Mouse (Mus musculus) liver, embryonic 14.5 days (tissue): ENCODE data around the gene Sec14l1. TPM values are rescaled to one million over a fixed set of nuclear protein-coding genes. Genes with fewer than 3 reads are reported as not detected.
A peak's percentile ranks its signal among the peaks of the same experiment; 100 is the strongest.
"Not testable (repeated sequence)": the region's sequence is repeated elsewhere in the genome, so short reads cannot be mapped to it uniquely, and the experiment has no call there.

ENCODE experiments used
- ATAC-seq: fragments of 200-750 bp; cut with Nextera tagmentation; 2 replicates; pipeline ENCODE4 v1.8.0; 2017; ENCODE audit warnings: moderate number of reproducible peaks, mild to moderate bottlenecking, moderate library complexity; ENCODE audit not compliant: insufficient read depth
- DNase-seq, 3 experiments: peaks; one replicate each; pipeline ENCODE4 v3.0.0-alpha.2; 2012 to 2013; ENCODE audit warnings: low read depth in 3 of 3, low spot score in 3 of 3
- H3K27ac ChIP-seq: fragments of 300-500 bp; sonication (generic); 2 replicates; pipeline ENCODE4 v1.5.1; 2014; ENCODE audit warnings: moderate library complexity, mild to moderate bottlenecking, control low read depth, inconsistent platforms
- H3K27me3 ChIP-seq: fragments of 300-500 bp; sonication (generic); 2 replicates; pipeline ENCODE4 v1.6.1; 2014; ENCODE audit warnings: mild to moderate bottlenecking, low read length, moderate library complexity; ENCODE audit not compliant: control insufficient read depth, insufficient read depth
- H3K36me3 ChIP-seq: fragments of 300-500 bp; sonication (generic); replicated peaks from 2 replicates; pipeline ENCODE4 v1.6.1; 2014; ENCODE audit warnings: low read depth; ENCODE audit not compliant: control insufficient read depth, insufficient read depth
- H3K4me1 ChIP-seq, 2 experiments: fragments of 200-500 bp in 1 of 2; fragments of 300-500 bp in 1 of 2; sonication (generic) in 1 of 2; replicated peaks; 2 replicates each; pipeline ENCODE4 v1.6.1; 2012 to 2014; ENCODE audit warnings: antibody characterized with exemption in 1 of 2, inconsistent platforms in 1 of 2, low read length in 1 of 2; ENCODE audit not compliant: control insufficient read depth in 2 of 2, insufficient read depth in 2 of 2
- H3K4me2 ChIP-seq: fragments of 300-500 bp; sonication (generic); 2 replicates; pipeline ENCODE4 v1.6.1; 2014; ENCODE audit warnings: low read depth, mild to moderate bottlenecking, control low read depth, moderate library complexity
- H3K4me3 ChIP-seq, 2 experiments: fragments of 200-500 bp in 1 of 2; fragments of 300-500 bp in 1 of 2; sonication (generic) in 1 of 2; 2 replicates each; pipeline ENCODE4 v1.5.1; 2012 to 2014; ENCODE audit warnings: low read depth in 2 of 2, low read length in 2 of 2, mild to moderate bottlenecking in 2 of 2, control low read depth in 1 of 2, inconsistent platforms in 1 of 2, moderate library complexity in 1 of 2; ENCODE audit not compliant: insufficient read depth in 1 of 2
- H3K9ac ChIP-seq: fragments of 300-500 bp; sonication (generic); replicated peaks from 2 replicates; pipeline ENCODE4 v1.6.1; 2014; ENCODE audit warnings: mild to moderate bottlenecking, control low read depth, moderate library complexity
- H3K9me3 ChIP-seq: fragments of 300-500 bp; sonication (generic); 2 replicates; pipeline ENCODE4 v1.6.1; 2016; ENCODE audit warnings: low read length, mixed read lengths; ENCODE audit not compliant: control insufficient read depth
- CTCF ChIP-seq: IDR thresholded peaks from 2 replicates; pipeline ENCODE4 v1.5.1; 2016; ENCODE audit warnings: antibody characterized with exemption, low read depth, control low read depth
- EP300 ChIP-seq: IDR thresholded peaks from 2 replicates; pipeline ENCODE4 v1.6.1; 2016; ENCODE audit warnings: antibody characterized with exemption, low read depth
- WGBS: fragments of 180-500 bp; shearing (Covaris S2); extraction: QIAGEN DNeasy Blood & Tissue Kit; methylation state at CpG from one replicate; pipeline ENCODE4 v1.1.7; 2014; ENCODE audit not compliant: insufficient replicate concordance; 5-methylcytosine and 5-hydroxymethylcytosine counted together
- polyA plus RNA-seq, 2 experiments: library from polyadenylated mRNA; depleted of rRNA in 1 of 2; stranded (reverse) in 1 of 2; unstranded in 1 of 2; fragments of >200 nt; fragmentation: Nextera tagmentation in 1 of 2; extraction: Ambion mirVana in 1 of 2; gene quantifications; 2 replicates each; pipeline versions ENCODE4 v1.2.1 to v1.2.3; 2012 to 2014

The Sec14l1 gene
- polyA plus RNA-seq (2012; rRNA removed) = 12.3 and 13.0 TPM in 2 replicates
- polyA plus RNA-seq (2014; fragmentation: Nextera tagmentation; extraction: Ambion mirVana) = 10.5 and 12.8 TPM in 2 replicates

DNA sequence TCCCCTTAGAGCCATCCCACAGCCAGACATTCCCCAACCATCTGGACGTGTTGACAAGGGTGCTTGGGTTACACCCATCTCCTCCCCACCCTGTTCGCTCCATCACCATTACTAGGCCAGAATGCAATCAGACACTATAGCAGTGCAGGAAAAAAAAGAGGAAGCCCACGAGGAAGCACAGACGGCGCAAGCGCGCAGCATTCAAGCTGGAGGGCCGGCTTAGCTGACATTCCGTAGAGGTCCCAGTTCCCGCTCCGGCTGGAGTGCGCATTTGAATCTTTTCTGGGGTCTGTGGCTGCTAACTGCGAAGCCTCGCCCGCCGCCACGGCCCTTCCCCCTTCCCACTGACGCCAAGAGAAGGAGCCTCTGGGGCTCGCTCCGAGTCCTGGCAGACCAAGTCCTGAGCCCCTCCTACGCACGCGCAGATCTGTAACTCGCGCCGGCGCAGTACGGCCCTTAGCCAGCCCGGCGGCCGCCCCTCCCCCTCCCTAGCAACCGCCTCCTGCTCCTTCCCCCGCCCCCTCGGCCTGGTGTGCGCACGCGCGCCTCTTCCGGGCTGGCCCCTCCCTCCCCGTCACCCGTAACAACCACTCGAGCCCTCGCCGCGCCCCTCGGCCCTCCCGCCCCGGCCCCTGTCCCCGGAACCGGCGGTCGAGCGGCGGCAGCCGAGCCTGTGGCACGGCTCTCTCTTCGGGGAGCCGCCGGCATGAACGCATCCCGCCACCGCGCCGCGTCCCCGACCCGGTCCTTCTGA is at the start of gene Sec14l1:
Gene Sec14l1, plus strand, starts transcription at position 577 of the 754 bp plus-strand sequence.
- ATAC-seq (peak; percentile 96), DNase-seq (peak; percentile 90 to 91 (median 90))
- Histone ChIP-seq H3K4me3 (peak within 1 kb of the TSS; percentile 77 to 81), H3K4me1 (peaks cover 34 to 40% of the 10 kb centered on the region in 2 experiments), H3K36me3 (peaks cover 10% of the 10 kb centered on the region), H3K27ac (peak within 1 kb of the TSS; percentile 99), H3K9ac (peak within 1 kb of the TSS; percentile 86), H3K27me3 (no peaks in the 10 kb centered on the region), H3K9me3 (no peaks in the 10 kb centered on the region), H3K4me2 (peak within 1 kb of the TSS; percentile 76)
- TF ChIP-seq CTCF = no peak
- peak; percentile 38; the same call in 1 of the 2 replicates for TF ChIP-seq EP300
- WGBS = 1% methylated on average over 65 of the region's 67 CpGs

DNA sequence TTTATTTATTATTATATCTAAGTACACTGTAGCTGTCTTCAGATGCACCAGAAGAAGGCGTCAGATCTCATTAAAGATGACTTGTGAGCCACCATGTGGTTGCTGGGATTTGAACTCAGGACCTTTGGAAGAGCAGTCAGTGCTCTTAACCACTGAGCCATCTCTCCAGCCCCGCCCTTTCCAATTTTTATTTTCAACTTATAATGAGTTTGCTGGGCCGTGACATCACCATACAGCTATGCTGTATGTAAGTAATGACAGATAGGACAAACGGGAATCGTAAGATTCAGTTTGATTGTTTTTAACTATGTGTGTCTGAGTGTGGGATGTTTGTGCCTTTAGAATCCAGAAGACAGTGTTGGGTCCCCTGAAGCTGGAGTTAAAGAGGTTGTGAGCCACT is 49.4 kb upstream of the Sec14l1 start:
- H3K4me2 ChIP-seq, ATAC-seq, H3K27ac ChIP-seq, H3K27me3 ChIP-seq, H3K4me3 ChIP-seq, H3K9ac ChIP-seq, H3K4me1 ChIP-seq, H3K36me3 ChIP-seq, H3K9me3 ChIP-seq, DNase-seq: not testable (repeated sequence)
- 66% methylated on average over 5 of the region's 5 CpGs for WGBS

DNA sequence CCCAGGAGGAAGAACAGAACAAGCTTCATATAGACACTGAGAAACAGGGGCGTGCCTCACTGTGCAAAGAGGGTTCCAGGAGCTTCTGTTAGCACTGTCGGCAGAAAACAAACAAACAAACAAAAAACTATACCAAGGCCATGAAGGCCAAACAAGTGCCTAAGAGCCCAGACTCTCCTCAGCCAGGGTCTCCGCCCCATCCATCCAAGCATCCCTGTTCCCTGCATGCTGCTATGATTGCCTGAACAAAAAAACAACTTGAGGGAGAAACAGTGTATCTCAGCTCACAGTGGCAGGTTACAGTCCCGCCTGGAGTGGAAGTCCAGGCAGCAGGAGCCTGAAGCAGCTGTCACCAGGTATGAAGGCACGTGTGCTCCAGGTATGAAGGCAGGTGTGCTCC is 48.2 kb upstream of the Sec14l1 start:
- TF ChIP-seq CTCF = no peak
- 49% methylated on average over 5 of the region's 5 CpGs for WGBS
- DNase-seq (no peak), ATAC-seq (no peak)
- Histone ChIP-seq H3K9me3 (no peaks in the 10 kb centered on the region), H3K4me3 (no peak overlapping the region), H3K27ac (no peak overlapping the region), H3K9ac (no peak overlapping the region), H3K36me3 (no peaks in the 10 kb centered on the region), H3K27me3 (no peaks in the 10 kb centered on the region; the same call in 1 of the 2 replicates), H3K4me2 (no peak overlapping the region), H3K4me1 (no peaks in the 10 kb centered on the region)

DNA sequence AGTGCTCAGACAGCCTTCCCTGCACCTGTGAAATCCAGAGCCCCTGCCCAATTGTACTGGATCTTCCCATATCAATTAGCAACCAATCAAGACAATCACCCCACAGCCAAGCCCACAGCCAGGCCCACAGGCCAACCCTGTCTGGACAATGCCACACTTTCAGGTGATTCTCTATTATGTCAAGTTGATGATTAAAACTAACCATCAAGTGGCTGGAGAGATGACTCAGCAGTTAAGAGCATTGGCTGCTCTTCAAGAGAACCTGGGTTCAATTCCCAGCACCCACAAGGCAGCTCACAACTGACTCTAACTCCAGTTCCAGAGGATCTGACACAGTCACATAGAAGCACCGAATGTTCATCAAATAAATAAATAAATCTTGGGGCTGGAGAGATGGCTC is 46.6 kb upstream of the Sec14l1 start:
- WGBS = 70% methylated on average over 1 of the region's 1 CpGs
- Histone ChIP-seq H3K27me3 (no peaks in the 10 kb centered on the region; the same call in 1 of the 2 replicates), H3K4me3 (no peak overlapping the region), H3K4me2 (no peak overlapping the region), H3K36me3 (no peaks in the 10 kb centered on the region), H3K4me1 (no peaks in the 10 kb centered on the region), H3K9ac (no peak overlapping the region), H3K27ac (no peak overlapping the region), H3K9me3 (no peaks in the 10 kb centered on the region)
- ATAC-seq (no peak), DNase-seq (no peak)
- TF ChIP-seq EP300 = no peak
- no peak for TF ChIP-seq CTCF

DNA sequence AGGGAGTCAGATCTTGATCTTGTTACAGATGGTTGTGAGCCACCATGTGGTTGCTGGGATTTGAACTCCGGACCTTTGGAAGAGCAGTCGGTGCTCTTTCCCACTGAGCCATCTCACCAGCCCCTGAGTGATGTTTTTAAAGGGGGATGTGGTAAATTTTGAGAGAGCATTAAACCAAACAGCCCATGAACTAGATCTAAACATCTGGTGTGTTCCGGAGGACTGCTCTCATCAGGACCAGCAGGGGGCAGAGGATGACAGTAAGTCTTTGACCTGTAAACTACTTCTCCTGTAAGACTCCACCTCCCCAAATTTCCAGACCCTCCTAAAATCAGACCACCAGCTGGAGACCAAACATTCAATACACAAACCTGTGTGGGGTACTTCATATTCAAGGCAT is 45.9 kb upstream of the Sec14l1 start:
- H3K27ac ChIP-seq = no peak overlapping the region
- ATAC-seq = no peak
- H3K9me3 ChIP-seq = no peaks in the 10 kb centered on the region
- H3K4me1 ChIP-seq = no peaks in the 10 kb centered on the region
- WGBS = 56% methylated on average over 3 of the region's 3 CpGs
- H3K4me2 ChIP-seq = no peak overlapping the region
- H3K4me3 ChIP-seq = no peak overlapping the region
- no peak for TF ChIP-seq EP300
- peak; percentile 44 for TF ChIP-seq CTCF
- H3K9ac ChIP-seq = no peak overlapping the region
- H3K36me3 ChIP-seq = no peaks in the 10 kb centered on the region
- no peaks in the 10 kb centered on the region; the same call in 1 of the 2 replicates for H3K27me3 ChIP-seq
- DNase-seq = no peak
